Mouse (Mus musculus) mesoderm, embryonic 11.5 days (tissue): ENCODE results near the gene Ypel4.

Source experiments
- DNase-seq: peaks from one replicate; pipeline ENCODE4 v3.0.0-alpha.2; 2012; ENCODE audit warnings: low read depth, low spot score

Ypel4 gene

GRCm38 (mm10) chr2:84733579-84734300 lies at the start of gene Ypel4:
Ypel4 (plus strand) TSS chr2:84734058.
- DNase-seq = peak; percentile 62

- no peak for DNase-seq
These were observed 45.6 kb upstream of the Ypel4 start for GRCm38 (mm10) chr2:84688080-84688844.

GRCm38 (mm10) chr2:84690050-84690449 lies 43.8 kb upstream of the Ypel4 start:
- DNase-seq = no peak

GRCm38 (mm10) chr2:84695007-84695695 lies 38.7 kb upstream of the Ypel4 start:
- DNase-seq = no peak

- no peak for DNase-seq
These were observed 30.4 kb upstream of the Ypel4 start for GRCm38 (mm10) chr2:84703497-84703896.

- no peak for DNase-seq
These were observed 29.5 kb upstream of the Ypel4 start for GRCm38 (mm10) chr2:84704329-84704728.

GRCm38 (mm10) chr2:84705295-84705694 lies 28.6 kb upstream of the Ypel4 start:
- DNase-seq = no peak

- DNase-seq = no peak
These were observed 26.3 kb upstream of the Ypel4 start for GRCm38 (mm10) chr2:84707523-84707922.

GRCm38 (mm10) chr2:84711898-84712297 lies 22.0 kb upstream of the Ypel4 start:
- DNase-seq = no peak

- no peak for DNase-seq
These were observed 19.4 kb upstream of the Ypel4 start for GRCm38 (mm10) chr2:84714422-84714810.

GRCm38 (mm10) chr2:84714811-84715561 lies 18.9 kb upstream of the Ypel4 start, which contains the start of gene Zdhhc5:
Zdhhc5 (minus strand) TSS chr2:84715180.
- DNase-seq = peak; percentile 99

- peak; percentile 95 for DNase-seq
These were observed 18.1 kb upstream of the Ypel4 start for GRCm38 (mm10) chr2:84715562-84716361.

GRCm38 (mm10) chr2:84716423-84717355 lies 17.2 kb upstream of the Ypel4 start:
- no peak for DNase-seq

- DNase-seq = no peak
These were observed 16.5 kb upstream of the Ypel4 start for GRCm38 (mm10) chr2:84717357-84717756.

GRCm38 (mm10) chr2:84720718-84721117 lies 13.1 kb upstream of the Ypel4 start:
- no peak for DNase-seq

GRCm38 (mm10) chr2:84721182-84721581 lies 12.7 kb upstream of the Ypel4 start:
- no peak for DNase-seq

GRCm38 (mm10) chr2:84723856-84724255 lies 10.0 kb upstream of the Ypel4 start:
- DNase-seq = no peak

- DNase-seq = no peak
These were observed 8.1 kb upstream of the Ypel4 start for GRCm38 (mm10) chr2:84725770-84726169.

- no peak for DNase-seq
These were observed 7.1 kb upstream of the Ypel4 start for GRCm38 (mm10) chr2:84726716-84727115.
